Comparison of ENCODE assay signal across 26 mouse cellular contexts in genomic region chr17:25946891-25947290, GRCm38 (mm10). TPM values are rescaled to one million over a fixed set of nuclear protein-coding genes. Genes with fewer than 3 reads are reported as not detected.
DNase-seq lines count a peak whose midpoint lies in the region; ATAC-seq lines count a peak whose summit lies in the region.
"Had no signal": no experiment of that assay in that cellular context is flagged by ENCODE, and none has a peak within 500 bp of the region (broad histone marks: within the 10 kb centered on the region; RNA-seq: fewer than 3 reads in every experiment).

No protein-coding gene starts in this region.

- H3K4me3 ChIP-seq in erythroblast, embryonic 14.5 days (replicated peaks), result peak overlapping the region; percentile 52
- H3K4me3 ChIP-seq in kidney, embryonic 15.5 days (replicated peaks), result no peak overlapping the region
- H3K4me3 ChIP-seq in embryonic facial prominence, embryonic 10.5 days, result peak overlapping the region; percentile 11; the same call in 1 of the 2 replicates
- peak overlapping the region; percentile 9 for H3K4me3 ChIP-seq in liver, embryonic 16.5 days (ENCODE audit: low read depth, low read length)
- H3K4me3 ChIP-seq: limb, embryonic 12.5 days had no signal

- H3K9ac ChIP-seq in kidney, embryonic 15.5 days, result no peak overlapping the region
- peak overlapping the region; percentile 66 for H3K9ac ChIP-seq in liver, embryonic 16.5 days (ENCODE audit: low read depth, low read length)
- H3K9ac ChIP-seq: limb, embryonic 12.5 days; lung, embryonic 14.5 days had no signal

- H3K36me3 ChIP-seq in erythroblast, embryonic 14.5 days (ENCODE audit: control insufficient read depth), result peaks cover 41% of the 10 kb centered on the region
- no peaks in the 10 kb centered on the region for H3K36me3 ChIP-seq in kidney, embryonic 15.5 days
- H3K36me3 ChIP-seq in embryonic facial prominence, embryonic 10.5 days (replicated peaks), result no peaks in the 10 kb centered on the region
- H3K36me3 ChIP-seq in liver, embryonic 16.5 days (ENCODE audit: control insufficient read depth, insufficient read depth), result no peaks in the 10 kb centered on the region
- H3K36me3 ChIP-seq: limb, embryonic 12.5 days had no signal

- H3K4me2 ChIP-seq in kidney, embryonic 15.5 days, result no peak overlapping the region
- peak overlapping the region; percentile 54 for H3K4me2 ChIP-seq in liver, embryonic 16.5 days (ENCODE audit: low read depth, low read length)
- H3K4me2 ChIP-seq: limb, embryonic 12.5 days; lung, embryonic 14.5 days had no signal

- peaks cover 75% of the 10 kb centered on the region for H3K4me1 ChIP-seq in erythroblast, embryonic 14.5 days (ENCODE audit: control insufficient read depth)
- peaks cover 34% of the 10 kb centered on the region for H3K4me1 ChIP-seq in kidney, embryonic 15.5 days
- peaks cover 51% of the 10 kb centered on the region for H3K4me1 ChIP-seq in embryonic facial prominence, embryonic 10.5 days
- H3K4me1 ChIP-seq in liver, embryonic 16.5 days (ENCODE audit: control insufficient read depth, low read depth, low read length), result peaks cover 68% of the 10 kb centered on the region

- ATAC-seq in erythroblast, adult 5-6 weeks (replicated peaks; ENCODE audit: low FRiP score, poor library complexity, severe bottlenecking), result no peak
- no peak for ATAC-seq in kidney, embryonic 15.5 days (replicated peaks; ENCODE audit: low FRiP score)
- no peak for ATAC-seq in liver, embryonic 16.5 days (ENCODE audit: low read depth)
- ATAC-seq: forebrain, embryonic 16.5 days; hindbrain, embryonic 16.5 days had no signal

- H3K27ac ChIP-seq in kidney, embryonic 15.5 days, result peak overlapping the region; percentile 85
- H3K27ac ChIP-seq in embryonic facial prominence, embryonic 10.5 days (replicated peaks), result no peak overlapping the region
- peak overlapping the region; percentile 99 for H3K27ac ChIP-seq in liver, embryonic 16.5 days (ENCODE audit: low read length)
- H3K27ac ChIP-seq: limb, embryonic 12.5 days had no signal

- 80% methylated on average over 8 of the region's 8 CpGs for WGBS in kidney, embryonic 15.5 days
- WGBS in embryonic facial prominence, embryonic 10.5 days, result 82% methylated on average over 8 of the region's 8 CpGs
- WGBS in liver, embryonic 16.5 days (ENCODE audit: insufficient replicate concordance), result 86% methylated on average over 8 of the region's 8 CpGs

- no peak for DNase-seq in kidney, adult 11 months
- no peak for DNase-seq in embryonic facial prominence, embryonic 10.5 days (ENCODE audit: low spot score)
- no peak for DNase-seq in layer of hippocampus, adult 18-20 months (ENCODE audit: low spot score in 2 of 2)
- DNase-seq: adrenal gland, postnatal 25 days; cerebellum, adult 2 months; heart, postnatal 4 days; kidney, adult 18-20 months; lung, embryonic 14.5 days; lung, postnatal 36 days; right cerebral cortex, postnatal 14 days; thymus, postnatal 36 days had no signal

- H3K27me3 ChIP-seq in erythroblast, embryonic 14.5 days (ENCODE audit: control insufficient read depth), result peaks cover 24% of the 10 kb centered on the region
- H3K27me3 ChIP-seq in kidney, embryonic 15.5 days, result peaks cover 24% of the 10 kb centered on the region
- peaks cover 25% of the 10 kb centered on the region for H3K27me3 ChIP-seq in embryonic facial prominence, embryonic 10.5 days (replicated peaks; ENCODE audit: low read depth, poor library complexity, severe bottlenecking)
- H3K27me3 ChIP-seq in liver, embryonic 16.5 days (ENCODE audit: control insufficient read depth, insufficient read depth, low read depth, low read length), result peaks cover 24% of the 10 kb centered on the region

- H3K9me3 ChIP-seq in erythroblast, embryonic 14.5 days (ENCODE audit: control insufficient read depth, low read length), result peaks cover 9% of the 10 kb centered on the region; the same call in 1 of the 2 replicates
- H3K9me3 ChIP-seq in kidney, embryonic 15.5 days (replicated peaks), result no peaks in the 10 kb centered on the region
- H3K9me3 ChIP-seq in embryonic facial prominence, embryonic 10.5 days, result no peaks in the 10 kb centered on the region
- H3K9me3 ChIP-seq in liver, embryonic 16.5 days (replicated peaks; ENCODE audit: control insufficient read depth, low read length), result no peaks in the 10 kb centered on the region
- H3K9me3 ChIP-seq: limb, embryonic 12.5 days had no signal

RNA-seq across cellular contexts. Expression of gene Nhlrc4, which starts 2.1 kb away (rescaled TPM):
- polyA plus RNA-seq in erythroblast, embryonic 14.5 days (2012), result 2.9 and 3.4 TPM in 2 replicates
- 49.2 and 66.7 TPM in 2 replicates for total RNA-seq in erythroblast, adult 5-6 weeks (2015; ENCODE audit: low replicate concordance)
- 40.7 and 62.0 TPM in 2 replicates for total RNA-seq in erythroblast, adult 5-6 weeks (2017; ENCODE audit: low replicate concordance)
- 1.5 TPM in 2 replicates for polyA plus RNA-seq in kidney, embryonic 15.5 days (2015; fragmentation: Nextera tagmentation; extraction: Ambion mirVana)
- 0.88 TPM in 1 of 2 replicates, not detected in the other for polyA plus RNA-seq in embryonic facial prominence, embryonic 10.5 days (2016; fragmentation: Nextera tagmentation; extraction: Ambion mirVana)
- polyA plus RNA-seq in liver, embryonic 16.5 days (2015; fragmentation: Nextera tagmentation; extraction: Ambion mirVana), result 6.8 and 7.8 TPM in 2 replicates
- under 1 TPM; 0.32 to 0.36 TPM for total RNA-seq in layer of hippocampus, adult 18-20 months (2021)
- total RNA-seq: adrenal gland, postnatal 25 days; common myeloid progenitor, adult 5-6 weeks; gastrocnemius, postnatal 4 days; heart, postnatal 4 days; megakaryocyte-erythroid progenitor cell, adult 5-6 weeks; neutrophil, adult 5-6 weeks had no signal
- polyA plus RNA-seq: embryonic facial prominence, embryonic 11.5 days; forebrain, embryonic 16.5 days; heart, embryonic 14.5 days; lung, embryonic 14.5 days had no signal

RNA-seq across cellular contexts. Expression of gene Pigq, which starts 2.2 kb away (rescaled TPM):
- polyA plus RNA-seq in erythroblast, embryonic 14.5 days (2012), result 164 and 218 TPM in 2 replicates
- 1,336 and 1,664 TPM in 2 replicates for total RNA-seq in erythroblast, adult 5-6 weeks (2015; ENCODE audit: low replicate concordance)
- total RNA-seq in erythroblast, adult 5-6 weeks (2017; ENCODE audit: low replicate concordance), result 1,480 and 1,728 TPM in 2 replicates
- 72.2 and 76.4 TPM in 2 replicates for polyA plus RNA-seq in kidney, embryonic 15.5 days (2015; fragmentation: Nextera tagmentation; extraction: Ambion mirVana)
- 62.9 and 69.3 TPM in 2 replicates for polyA plus RNA-seq in embryonic facial prominence, embryonic 10.5 days (2016; fragmentation: Nextera tagmentation; extraction: Ambion mirVana)
- polyA plus RNA-seq in liver, embryonic 16.5 days (2015; fragmentation: Nextera tagmentation; extraction: Ambion mirVana), result 147 and 154 TPM in 2 replicates
- total RNA-seq in layer of hippocampus, adult 18-20 months (2021), result 100 to 1,000 TPM; 108 to 113 TPM

RNA-seq across cellular contexts. Expression of gene A930017K11Rik, which starts 5.5 kb away (rescaled TPM):
- 0.25 TPM in 2 replicates for polyA plus RNA-seq in erythroblast, embryonic 14.5 days (2012)
- not detected in 2 replicates for total RNA-seq in erythroblast, adult 5-6 weeks (2015; ENCODE audit: low replicate concordance)
- not detected in 2 replicates for total RNA-seq in erythroblast, adult 5-6 weeks (2017; ENCODE audit: low replicate concordance)
- 5.4 and 5.7 TPM in 2 replicates for polyA plus RNA-seq in kidney, embryonic 15.5 days (2015; fragmentation: Nextera tagmentation; extraction: Ambion mirVana)
- 0.35 and 0.36 TPM in 2 replicates for polyA plus RNA-seq in embryonic facial prominence, embryonic 10.5 days (2016; fragmentation: Nextera tagmentation; extraction: Ambion mirVana)
- polyA plus RNA-seq in liver, embryonic 16.5 days (2015; fragmentation: Nextera tagmentation; extraction: Ambion mirVana), result 0.13 and 0.16 TPM in 2 replicates
- total RNA-seq in layer of hippocampus, adult 18-20 months (2021), result under 1 TPM; 0.99 TPM
- total RNA-seq: adrenal gland, postnatal 25 days; common myeloid progenitor, adult 5-6 weeks; gastrocnemius, postnatal 4 days; heart, postnatal 4 days; MEL; neutrophil, adult 5-6 weeks had no signal
- polyA plus RNA-seq: forebrain, embryonic 16.5 days; heart, embryonic 14.5 days; spleen, adult 2 months had no signal

RNA-seq across cellular contexts. Expression of gene Rab40c, which starts 27.4 kb away (rescaled TPM):
- polyA plus RNA-seq in erythroblast, embryonic 14.5 days (2012), result 0.68 and 1.0 TPM in 2 replicates
- total RNA-seq in erythroblast, adult 5-6 weeks (2015; ENCODE audit: low replicate concordance), result 2.3 and 6.7 TPM in 2 replicates
- total RNA-seq in erythroblast, adult 5-6 weeks (2017; ENCODE audit: low replicate concordance), result 1.2 and 1.5 TPM in 2 replicates
- polyA plus RNA-seq in kidney, embryonic 15.5 days (2015; fragmentation: Nextera tagmentation; extraction: Ambion mirVana), result 27.8 and 30.9 TPM in 2 replicates
- polyA plus RNA-seq in embryonic facial prominence, embryonic 10.5 days (2016; fragmentation: Nextera tagmentation; extraction: Ambion mirVana), result 30.9 and 34.0 TPM in 2 replicates
- 6.2 and 7.0 TPM in 2 replicates for polyA plus RNA-seq in liver, embryonic 16.5 days (2015; fragmentation: Nextera tagmentation; extraction: Ambion mirVana)
- 10 to 100 TPM; 49.4 to 54.7 TPM for total RNA-seq in layer of hippocampus, adult 18-20 months (2021)

RNA-seq across cellular contexts. Expression of gene Capn15, which starts 38.7 kb away (rescaled TPM):
- polyA plus RNA-seq in erythroblast, embryonic 14.5 days (2012), result 6.2 and 6.3 TPM in 2 replicates
- total RNA-seq in erythroblast, adult 5-6 weeks (2015; ENCODE audit: low replicate concordance), result 1.2 and 1.5 TPM in 2 replicates
- total RNA-seq in erythroblast, adult 5-6 weeks (2017; ENCODE audit: low replicate concordance), result 1.4 and 2.4 TPM in 2 replicates
- polyA plus RNA-seq in kidney, embryonic 15.5 days (2015; fragmentation: Nextera tagmentation; extraction: Ambion mirVana), result 22.7 and 31.6 TPM in 2 replicates
- 34.3 and 40.1 TPM in 2 replicates for polyA plus RNA-seq in embryonic facial prominence, embryonic 10.5 days (2016; fragmentation: Nextera tagmentation; extraction: Ambion mirVana)
- polyA plus RNA-seq in liver, embryonic 16.5 days (2015; fragmentation: Nextera tagmentation; extraction: Ambion mirVana), result 8.0 and 9.9 TPM in 2 replicates
- 10 to 100 TPM; 50.6 to 54.1 TPM for total RNA-seq in layer of hippocampus, adult 18-20 months (2021)
